Mouse (Mus musculus) hindbrain, embryonic 11.5 days (tissue): Measurements from ENCODE around the gene Ccdc177. TPM values are rescaled to one million over a fixed set of nuclear protein-coding genes. Genes with fewer than 3 reads are reported as not detected.
"Not testable (repeated sequence)": the region's sequence is repeated elsewhere in the genome, so short reads cannot be mapped to it uniquely, and the experiment has no call there.

Source experiments
- ATAC-seq: fragments of 200-750 bp; cut with Nextera tagmentation; 2 replicates; pipeline ENCODE4 v1.8.0; 2017; ENCODE audit warnings: mild to moderate bottlenecking, moderate TSS enrichment, moderate library complexity; ENCODE audit not compliant: low FRiP score
- DNase-seq: peaks from one replicate; pipeline ENCODE4 v3.0.0-alpha.2; 2015; ENCODE audit warnings: low spot score
- H3K27ac ChIP-seq: fragments of 300-500 bp; sonication (generic); 2 replicates; pipeline ENCODE4 v1.5.1; 2014; ENCODE audit warnings: mild to moderate bottlenecking, low read depth, low read length
- H3K27me3 ChIP-seq: fragments of 300-500 bp; sonication (generic); 2 replicates; pipeline ENCODE4 v1.6.1; 2014; ENCODE audit warnings: mild to moderate bottlenecking, low read length, moderate library complexity, mixed read lengths; ENCODE audit not compliant: control insufficient read depth, insufficient read depth
- H3K36me3 ChIP-seq: fragments of 300-500 bp; sonication (generic); 2 replicates; pipeline ENCODE4 v1.6.1; 2014; ENCODE audit warnings: mild to moderate bottlenecking, low read length, moderate library complexity, mixed read lengths; ENCODE audit not compliant: control insufficient read depth, insufficient read depth
- H3K4me1 ChIP-seq: fragments of 300-500 bp; sonication (generic); replicated peaks from 2 replicates; pipeline ENCODE4 v1.6.1; 2014; ENCODE audit warnings: low read length, mixed read lengths; ENCODE audit not compliant: control insufficient read depth, insufficient read depth
- H3K4me2 ChIP-seq: fragments of 300-500 bp; sonication (generic); replicated peaks from 2 replicates; pipeline ENCODE4 v1.6.1; 2014; ENCODE audit warnings: mild to moderate bottlenecking, low read depth, low read length
- H3K4me3 ChIP-seq: fragments of 300-500 bp; sonication (generic); 2 replicates; pipeline ENCODE4 v1.5.1; 2014; ENCODE audit warnings: low read depth, low read length
- H3K9ac ChIP-seq: fragments of 300-500 bp; sonication (generic); 2 replicates; pipeline ENCODE4 v1.6.1; 2014; ENCODE audit warnings: low read depth, low read length
- H3K9me3 ChIP-seq: fragments of 300-500 bp; sonication (generic); 2 replicates; pipeline ENCODE4 v1.6.1; 2016; ENCODE audit warnings: low read length; ENCODE audit not compliant: control insufficient read depth
- WGBS: fragments of 180-500 bp; shearing (Covaris S2); extraction: QIAGEN DNeasy Blood & Tissue Kit; methylation state at CpG from one replicate; pipeline ENCODE4 v1.1.7; 2014; 5-methylcytosine and 5-hydroxymethylcytosine counted together
- polyA plus RNA-seq: library from polyadenylated mRNA; unstranded; fragments of >200 nt; fragmentation: Nextera tagmentation; extraction: Ambion mirVana; gene quantifications from 2 replicates; pipeline ENCODE4 v1.2.1, GENCODE M21; 2014

Gene Ccdc177
- polyA plus RNA-seq, 1 experiment from 2014 or later: 4.6 TPM

DNA sequence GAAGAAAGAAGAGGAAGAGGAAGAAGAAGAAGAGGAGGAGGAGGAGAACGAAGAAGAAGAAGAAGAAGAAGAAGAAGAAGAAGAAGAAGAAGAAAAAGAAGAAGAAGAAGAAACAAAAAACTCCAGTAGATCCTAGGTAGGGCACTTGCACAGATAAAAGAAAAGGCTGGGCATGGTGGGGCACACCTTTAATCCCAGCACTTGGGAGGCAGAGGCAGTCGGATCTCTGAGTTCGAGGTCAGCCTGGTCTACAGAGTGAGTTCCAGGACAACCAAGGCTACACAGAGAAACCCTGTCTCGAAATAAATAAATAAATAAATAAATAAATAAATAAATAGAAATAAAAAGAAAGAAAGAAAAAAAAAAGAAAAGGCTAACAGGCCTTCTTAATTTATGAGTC, 28.8 kb upstream of the Ccdc177 start:
- not testable (repeated sequence) for H3K4me3 ChIP-seq, H3K4me2 ChIP-seq, H3K36me3 ChIP-seq, H3K9ac ChIP-seq, H3K9me3 ChIP-seq, ATAC-seq, H3K27ac ChIP-seq, H3K27me3 ChIP-seq, H3K4me1 ChIP-seq, DNase-seq
- WGBS: 81% methylated on average over 4 of the region's 4 CpGs

DNA sequence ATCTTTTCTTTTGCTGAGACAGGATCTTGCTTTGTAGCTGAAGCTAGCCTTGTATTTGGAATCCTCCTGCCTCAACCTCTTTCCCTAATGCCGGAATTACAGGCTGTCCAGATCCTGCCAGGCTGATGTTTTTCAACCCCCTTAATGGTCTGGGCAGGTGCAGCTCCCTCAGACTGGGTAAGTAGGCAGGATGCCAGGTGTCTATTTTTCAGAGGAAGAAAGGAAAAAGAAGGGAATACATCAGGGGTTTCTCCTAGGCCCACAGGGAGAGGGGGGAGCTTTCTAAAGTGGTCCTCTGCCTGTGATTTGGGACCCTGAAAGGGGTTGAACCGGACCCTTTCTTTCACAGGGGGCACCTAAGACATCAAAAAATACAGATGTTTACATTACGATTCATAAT, 27.7 kb upstream of the Ccdc177 start:
- no peaks in the 10 kb centered on the region for H3K36me3 ChIP-seq
- ATAC-seq: no peak
- no peak overlapping the region for H3K27ac ChIP-seq
- H3K27me3 ChIP-seq: no peaks in the 10 kb centered on the region
- H3K4me1 ChIP-seq: no peaks in the 10 kb centered on the region
- H3K4me3 ChIP-seq: no peak overlapping the region
- no peak overlapping the region for H3K9ac ChIP-seq
- no peak overlapping the region for H3K4me2 ChIP-seq
- H3K9me3 ChIP-seq: no peaks in the 10 kb centered on the region
- WGBS: 91% methylated on average over 3 of the region's 3 CpGs
- no peak for DNase-seq

DNA sequence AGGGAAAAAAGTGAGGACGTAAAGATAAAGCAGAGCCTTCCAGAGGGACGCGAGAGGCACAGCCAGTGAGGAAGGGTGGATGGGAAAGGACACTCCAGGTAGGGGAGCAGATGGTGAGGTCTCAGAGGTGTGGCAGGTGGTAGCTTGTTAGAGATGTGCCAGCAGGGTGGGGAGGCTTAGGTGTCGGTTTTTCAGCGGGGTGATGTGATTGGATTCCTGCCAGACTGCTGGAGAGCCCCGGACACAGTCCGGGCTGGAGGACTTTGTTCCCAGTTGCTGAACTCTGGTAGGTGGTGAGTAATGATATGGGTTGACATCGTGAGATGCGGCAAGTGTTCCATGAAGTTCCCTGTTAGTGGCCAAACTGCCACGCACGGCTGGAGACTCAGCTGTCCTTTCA, 27.1 kb upstream of the Ccdc177 start:
- Histone ChIP-seq H3K9me3 (no peaks in the 10 kb centered on the region), H3K4me3 (no peak overlapping the region), H3K4me1 (no peaks in the 10 kb centered on the region), H3K27ac (no peak overlapping the region), H3K4me2 (no peak overlapping the region), H3K36me3 (no peaks in the 10 kb centered on the region), H3K9ac (no peak overlapping the region), H3K27me3 (no peaks in the 10 kb centered on the region)
- 56% methylated on average over 11 of the region's 11 CpGs for WGBS
- ATAC-seq (no peak), DNase-seq (no peak)

DNA sequence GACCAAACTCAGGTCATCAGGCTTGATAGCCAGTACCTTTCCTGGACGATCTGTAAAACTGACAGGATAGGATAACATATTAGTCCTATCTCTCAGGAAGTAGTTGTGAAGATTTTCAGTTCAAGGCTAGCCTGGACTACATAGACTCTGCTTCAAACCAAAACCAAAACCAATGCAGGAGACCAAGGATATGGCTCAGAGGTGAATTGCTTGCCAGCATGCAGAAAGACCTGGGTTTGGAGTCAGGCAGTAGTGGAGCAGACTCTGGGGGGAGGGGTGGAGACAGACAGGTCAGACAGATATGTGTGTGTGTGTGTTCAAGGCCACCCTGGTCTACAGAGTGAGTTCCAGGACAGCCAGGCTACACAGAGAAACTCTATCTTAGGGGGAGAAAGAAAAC, 26.1 kb upstream of the Ccdc177 start:
- 85% methylated on average over 1 of the region's 1 CpGs for WGBS
- Histone ChIP-seq H3K36me3 (no peaks in the 10 kb centered on the region), H3K27me3 (no peaks in the 10 kb centered on the region), H3K4me2 (no peak overlapping the region), H3K4me3 (no peak overlapping the region), H3K4me1 (no peaks in the 10 kb centered on the region), H3K27ac (no peak overlapping the region), H3K9me3 (no peaks in the 10 kb centered on the region), H3K9ac (no peak overlapping the region)
- DNase-seq: no peak
- ATAC-seq: no peak

- ATAC-seq (no peak), DNase-seq (no peak)
- H3K36me3 ChIP-seq: no peaks in the 10 kb centered on the region
- 93% methylated on average over 4 of the region's 4 CpGs for WGBS
- no peak overlapping the region for H3K9ac ChIP-seq
- H3K4me2 ChIP-seq: no peak overlapping the region
- H3K9me3 ChIP-seq: no peaks in the 10 kb centered on the region
- H3K27ac ChIP-seq: no peak overlapping the region
- H3K4me3 ChIP-seq: no peak overlapping the region
- H3K4me1 ChIP-seq: no peaks in the 10 kb centered on the region
- no peaks in the 10 kb centered on the region for H3K27me3 ChIP-seq
These were observed 25.1 kb upstream of the Ccdc177 start for GRCm38 (mm10) chr12:80785597-80785996.

GRCm38 (mm10) chr12:80785005-80785404, 24.5 kb upstream of the Ccdc177 start:
- no peaks in the 10 kb centered on the region for H3K36me3 ChIP-seq
- no peaks in the 10 kb centered on the region for H3K4me1 ChIP-seq
- H3K4me2 ChIP-seq: no peak overlapping the region
- no peaks in the 10 kb centered on the region for H3K27me3 ChIP-seq
- no peak overlapping the region for H3K9ac ChIP-seq
- no peak overlapping the region for H3K4me3 ChIP-seq
- no peak for DNase-seq
- no peak overlapping the region for H3K27ac ChIP-seq
- WGBS: 81% methylated on average over 5 of the region's 5 CpGs
- no peaks in the 10 kb centered on the region for H3K9me3 ChIP-seq
- no peak for ATAC-seq

DNA sequence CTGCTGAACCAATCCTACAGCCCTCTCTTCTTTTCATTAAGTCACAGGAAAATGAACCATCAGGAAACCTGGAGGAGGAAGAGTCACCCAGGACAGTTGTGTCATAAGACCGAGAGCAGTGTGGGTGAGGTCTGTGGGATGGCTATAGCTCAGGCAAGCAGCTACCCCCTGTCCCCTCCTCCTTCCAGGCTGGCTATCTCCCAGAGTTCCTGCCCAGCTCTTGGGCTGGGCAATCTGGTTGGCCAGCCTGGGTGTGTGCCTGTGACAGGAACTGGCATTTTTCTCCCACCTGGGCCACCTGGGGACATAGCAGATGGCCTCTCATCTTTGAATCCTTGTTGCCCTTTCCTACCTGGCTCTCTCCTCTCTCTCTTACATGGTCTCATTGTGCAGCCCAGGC, 23.4 kb upstream of the Ccdc177 start:
- Histone ChIP-seq H3K4me2 (no peak overlapping the region), H3K9ac (no peak overlapping the region), H3K36me3 (no peaks in the 10 kb centered on the region), H3K27ac (no peak overlapping the region), H3K27me3 (no peaks in the 10 kb centered on the region), H3K9me3 (no peaks in the 10 kb centered on the region), H3K4me1 (no peaks in the 10 kb centered on the region), H3K4me3 (no peak overlapping the region)
- 88% methylated on average over 1 of the region's 1 CpGs for WGBS
- no peak for ATAC-seq
- DNase-seq: no peak

DNA sequence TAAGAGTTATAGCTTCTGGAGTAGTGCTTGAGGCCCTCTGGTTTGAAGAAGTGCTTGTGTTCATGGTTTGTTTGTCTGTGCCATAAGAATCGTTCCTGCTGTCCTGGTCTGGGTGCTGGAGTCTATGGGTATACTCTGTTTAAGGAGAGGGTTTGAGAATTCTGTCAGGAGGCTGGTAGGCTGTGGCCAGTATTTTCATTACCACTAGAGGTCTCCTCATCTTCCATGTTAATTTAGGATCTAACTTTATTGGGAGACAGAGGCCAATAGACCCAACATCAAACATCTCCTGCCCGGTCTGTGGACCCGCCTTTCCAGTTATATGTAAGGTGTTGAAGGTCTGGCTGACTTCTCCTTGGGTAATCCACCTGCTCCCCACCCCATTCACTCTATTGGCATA, 22.4 kb upstream of the Ccdc177 start:
- WGBS: 62% methylated on average over 3 of the region's 3 CpGs
- Histone ChIP-seq H3K4me2 (no peak overlapping the region), H3K36me3 (no peaks in the 10 kb centered on the region), H3K27me3 (no peaks in the 10 kb centered on the region), H3K4me3 (no peak overlapping the region), H3K27ac (no peak overlapping the region), H3K9ac (no peak overlapping the region), H3K4me1 (no peaks in the 10 kb centered on the region), H3K9me3 (no peaks in the 10 kb centered on the region)
- ATAC-seq (no peak), DNase-seq (no peak)

DNA sequence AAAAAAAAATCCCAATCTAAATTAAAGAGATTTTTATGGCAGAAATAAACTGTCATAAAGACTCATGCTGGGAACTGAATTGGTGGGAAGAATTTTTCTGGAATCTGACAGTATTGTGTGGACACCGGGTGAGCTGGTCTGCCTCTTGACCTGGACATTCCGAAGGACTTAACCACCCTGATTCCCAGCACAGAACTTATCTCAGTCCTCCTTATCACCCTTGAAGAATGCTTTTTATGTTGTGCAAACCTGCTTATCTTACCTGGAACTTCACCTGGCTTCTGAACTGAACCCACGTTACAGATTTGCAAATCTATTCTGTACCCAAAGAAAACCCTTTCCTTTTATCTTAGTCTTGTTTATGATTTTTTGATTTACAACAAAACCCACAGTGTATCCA, 21.7 kb upstream of the Ccdc177 start:
- ATAC-seq (no peak), DNase-seq (no peak)
- Histone ChIP-seq H3K27ac (no peak overlapping the region), H3K9ac (no peak overlapping the region), H3K9me3 (no peaks in the 10 kb centered on the region), H3K27me3 (no peaks in the 10 kb centered on the region), H3K4me1 (no peaks in the 10 kb centered on the region), H3K36me3 (no peaks in the 10 kb centered on the region), H3K4me3 (no peak overlapping the region), H3K4me2 (no peak overlapping the region)
- 77% methylated on average over 3 of the region's 3 CpGs for WGBS
